Mouse (Mus musculus) C2C12 (cell line): ENCODE results near the gene A630001G21Rik.

ENCODE experiments used
- CEBPB ChIP-seq: IDR thresholded peaks from one replicate; pipeline ENCODE4 v1.6.1; 2011; ENCODE audit warnings: low read depth, mild to moderate bottlenecking, control low read depth, moderate library complexity
- CTCF ChIP-seq: IDR thresholded peaks from one replicate; pipeline ENCODE4 v1.5.1; 2011; ENCODE audit not compliant: control insufficient read depth, insufficient read depth, insufficient read length
- MAX ChIP-seq: IDR thresholded peaks from one replicate; pipeline ENCODE4 v1.6.1; 2011; ENCODE audit warnings: mild to moderate bottlenecking, control low read depth
- MYOD1 ChIP-seq: IDR thresholded peaks from one replicate; pipeline ENCODE4 v1.6.1; 2011; ENCODE audit warnings: low read depth; ENCODE audit not compliant: control insufficient read depth, insufficient read length
- MYOG ChIP-seq: IDR thresholded peaks from one replicate; pipeline ENCODE4 v1.6.1; 2011; ENCODE audit not compliant: control insufficient read depth, insufficient read length; ENCODE audit errors: extremely low read depth
- USF1 ChIP-seq: IDR thresholded peaks from one replicate; pipeline ENCODE4 v1.6.1; 2011; ENCODE audit warnings: low read depth, mild to moderate bottlenecking, control low read depth, moderate library complexity

DNA sequence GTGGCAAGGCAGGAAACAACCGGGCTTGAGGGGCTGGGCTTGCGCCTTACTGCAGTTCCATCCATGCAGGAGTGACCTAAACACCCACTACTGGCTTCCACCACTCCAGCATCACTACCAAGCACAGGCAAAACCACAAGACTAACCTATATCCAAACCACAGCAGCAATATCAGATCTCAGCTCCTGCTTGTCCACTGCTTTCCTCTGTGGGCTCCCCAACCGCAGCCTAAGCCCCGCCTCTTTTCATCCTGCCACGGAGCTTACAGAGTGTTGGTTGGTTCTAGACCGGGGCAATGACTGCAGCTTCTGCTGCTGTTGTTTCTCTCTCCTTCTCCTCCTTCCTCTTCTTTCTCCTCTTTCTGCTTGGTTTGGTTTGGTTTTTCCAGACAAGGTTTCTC lies 15.1 kb downstream of the A630001G21Rik start:
- TF ChIP-seq MYOG (no peak), CTCF (no peak), CEBPB (no peak), USF1 (no peak), MAX (no peak), MYOD1 (no peak)
